Mouse (Mus musculus) small intestine, adult 2 months (tissue): ENCODE measurements at regions not wholly inside any gene's neighbourhood (a gene's known extent, or its start where the extent isn't known, plus 50 kb on each side); places are given as distances from the start of the nearest gene placed in this dataset.
"Not testable (repeated sequence)": the region's sequence is repeated elsewhere in the genome, so short reads cannot be mapped to it uniquely, and the experiment has no call there.

Experiments
- H3K27ac ChIP-seq: fragments of 200-500 bp; 2 replicates; pipeline ENCODE4 v1.5.1; 2012; ENCODE audit warnings: low read depth, low read length, control low read depth, inconsistent platforms; ENCODE audit not compliant: insufficient read depth
- H3K27me3 ChIP-seq: fragments of 200-500 bp; 2 replicates; pipeline ENCODE4 v1.6.1; 2012; ENCODE audit warnings: mild to moderate bottlenecking, moderate library complexity, low read length, inconsistent platforms; ENCODE audit not compliant: control insufficient read depth, insufficient read depth
- H3K36me3 ChIP-seq: fragments of 200-500 bp; 2 replicates; pipeline ENCODE4 v1.6.1; 2012; ENCODE audit warnings: mild to moderate bottlenecking, low read length, control low read depth, inconsistent platforms; ENCODE audit not compliant: control insufficient read depth, insufficient read depth
- H3K4me1 ChIP-seq: fragments of 200-500 bp; 2 replicates; pipeline ENCODE4 v1.6.1; 2012; ENCODE audit warnings: low read length, inconsistent platforms, mixed read lengths; ENCODE audit not compliant: control insufficient read depth, insufficient read depth, insufficient read length
- H3K4me3 ChIP-seq: fragments of 200-500 bp; 2 replicates; pipeline ENCODE4 v1.5.1; 2012; ENCODE audit warnings: low read depth, mild to moderate bottlenecking, control low read depth, inconsistent platforms, low read length, moderate library complexity
- CTCF ChIP-seq: fragments of 200-500 bp; IDR thresholded peaks from 2 replicates; pipeline ENCODE4 v1.5.1; 2012; ENCODE audit warnings: low read depth, mild to moderate bottlenecking, control low read depth, inconsistent platforms, low read length, moderate library complexity, mixed read lengths; ENCODE audit not compliant: insufficient replicate concordance, insufficient read length; ENCODE audit errors: extremely low read depth
- POLR2A ChIP-seq: fragments of 200-500 bp; IDR thresholded peaks from 2 replicates; pipeline ENCODE4 v1.6.1; 2012; ENCODE audit warnings: low read depth, mild to moderate bottlenecking, control low read depth, inconsistent platforms, low read length, moderate library complexity
- WGBS: fragments of 180-500 bp; shearing (Covaris S2); methylation state at CpG from one replicate; pipeline ENCODE4 v1.1.7; 2018; 5-methylcytosine and 5-hydroxymethylcytosine counted together

GRCm38 (mm10) chr9:115456121-115456520 is 145.9 kb upstream of the Stt3b start:
- WGBS, result 82% methylated on average over 3 of the region's 3 CpGs
- TF ChIP-seq CTCF, result no peak
- no peak for TF ChIP-seq POLR2A

GRCm38 (mm10) chr9:115456638-115457037 is 146.4 kb upstream of the Stt3b start:
- H3K4me3 ChIP-seq, result no peak overlapping the region
- TF ChIP-seq CTCF (no peak), POLR2A (no peak)
- no peaks in the 10 kb centered on the region for H3K27me3 ChIP-seq
- 66% methylated on average over 6 of the region's 6 CpGs for WGBS
- H3K27ac ChIP-seq, result no peak overlapping the region
- peaks cover 9% of the 10 kb centered on the region for H3K4me1 ChIP-seq
- H3K36me3 ChIP-seq, result no peaks in the 10 kb centered on the region

More at GRCm38 (mm10) chr9:115456121-115456520, 145.9 kb upstream of the Stt3b start:
- Histone ChIP-seq H3K4me3 (no peak overlapping the region), H3K27ac (no peak overlapping the region), H3K36me3 (no peaks in the 10 kb centered on the region), H3K27me3 (no peaks in the 10 kb centered on the region), H3K4me1 (peaks cover 13% of the 10 kb centered on the region)

- Histone ChIP-seq H3K27me3 (no peaks in the 10 kb centered on the region), H3K36me3 (no peaks in the 10 kb centered on the region), H3K4me3 (no peak overlapping the region), H3K4me1 (peaks cover 6% of the 10 kb centered on the region), H3K27ac (no peak overlapping the region)
- 83% methylated on average over 21 of the region's 21 CpGs for WGBS
- TF ChIP-seq POLR2A (no peak), CTCF (no peak)
Measured at GRCm38 (mm10) chr9:115457889-115458710, 147.9 kb upstream of the Stt3b start.

- not testable (repeated sequence) for H3K27ac ChIP-seq, H3K4me1 ChIP-seq, H3K36me3 ChIP-seq, H3K4me3 ChIP-seq, H3K27me3 ChIP-seq
- WGBS, result 91% methylated on average over 6 of the region's 6 CpGs
Measured at GRCm38 (mm10) chr9:115459075-115459474, 148.9 kb upstream of the Stt3b start.

GRCm38 (mm10) chr9:115465326-115465725 is 155.1 kb upstream of the Stt3b start:
- H3K4me3 ChIP-seq, result no peak overlapping the region
- H3K4me1 ChIP-seq, result no peaks in the 10 kb centered on the region
- no peaks in the 10 kb centered on the region for H3K36me3 ChIP-seq
- no peaks in the 10 kb centered on the region for H3K27me3 ChIP-seq
- WGBS, result 88% methylated on average over 10 of the region's 10 CpGs
- H3K27ac ChIP-seq, result no peak overlapping the region
- TF ChIP-seq POLR2A (no peak), CTCF (no peak)

- no peaks in the 10 kb centered on the region for H3K27me3 ChIP-seq
- H3K27ac ChIP-seq, result no peak overlapping the region
- WGBS, result 82% methylated on average over 2 of the region's 2 CpGs
- no peak overlapping the region for H3K4me3 ChIP-seq
- H3K36me3 ChIP-seq, result no peaks in the 10 kb centered on the region
- H3K4me1 ChIP-seq, result no peaks in the 10 kb centered on the region
- TF ChIP-seq POLR2A, result no peak
- no peak for TF ChIP-seq CTCF
Measured at GRCm38 (mm10) chr9:115468641-115469040, 158.4 kb upstream of the Stt3b start.

GRCm38 (mm10) chr9:115471582-115471981 is 161.4 kb upstream of the Stt3b start:
- 91% methylated on average over 6 of the region's 6 CpGs for WGBS
- Histone ChIP-seq H3K4me3 (no peak overlapping the region), H3K27ac (no peak overlapping the region), H3K4me1 (no peaks in the 10 kb centered on the region), H3K36me3 (no peaks in the 10 kb centered on the region), H3K27me3 (no peaks in the 10 kb centered on the region)
- TF ChIP-seq POLR2A, result no peak
- TF ChIP-seq CTCF, result no peak

- WGBS, result 98% methylated on average over 3 of the region's 3 CpGs
- Histone ChIP-seq H3K36me3 (no peaks in the 10 kb centered on the region), H3K27me3 (no peaks in the 10 kb centered on the region), H3K27ac (no peak overlapping the region), H3K4me3 (no peak overlapping the region), H3K4me1 (no peaks in the 10 kb centered on the region)
- TF ChIP-seq POLR2A, result no peak
- no peak for TF ChIP-seq CTCF
Measured at GRCm38 (mm10) chr9:115473037-115473436, 162.8 kb upstream of the Stt3b start.
